Comparison of ENCODE assay signal across 9 mouse cellular contexts in the genomic region with DNA sequence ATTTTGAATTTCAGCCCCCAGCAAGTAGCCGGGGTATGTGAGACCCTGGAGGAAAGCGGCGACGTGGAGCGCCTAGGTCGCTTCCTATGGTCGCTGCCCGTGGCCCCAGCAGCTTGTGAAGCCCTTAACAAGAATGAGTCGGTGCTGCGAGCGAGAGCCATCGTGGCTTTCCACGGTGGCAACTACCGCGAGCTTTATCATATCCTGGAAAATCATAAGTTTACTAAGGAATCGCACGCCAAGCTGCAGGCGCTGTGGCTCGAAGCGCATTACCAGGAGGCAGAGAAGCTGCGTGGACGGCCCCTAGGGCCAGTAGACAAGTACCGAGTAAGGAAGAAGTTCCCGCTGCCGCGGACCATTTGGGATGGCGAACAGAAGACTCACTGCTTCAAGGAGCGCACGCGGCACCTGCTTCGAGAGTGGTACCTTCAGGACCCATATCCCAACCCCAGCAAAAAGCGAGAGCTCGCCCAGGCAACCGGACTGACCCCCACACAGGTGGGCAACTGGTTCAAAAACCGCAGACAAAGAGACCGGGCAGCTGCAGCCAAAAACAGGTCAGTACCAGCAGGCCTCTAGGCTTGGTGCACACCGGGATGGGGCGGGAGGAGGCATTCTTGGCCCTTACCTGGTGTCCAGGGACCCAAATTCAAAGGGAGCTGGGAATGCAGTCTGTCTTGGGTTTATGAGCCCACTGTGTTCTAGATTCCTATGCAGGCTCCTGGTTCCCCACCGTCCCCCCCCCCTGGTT. TPM values are rescaled to one million over a fixed set of nuclear protein-coding genes. Genes with fewer than 3 reads are reported as not detected.
A peak's percentile ranks its signal among the peaks of the same experiment; 100 is the strongest.
DNase-seq lines count a peak whose midpoint lies in the region; ATAC-seq and TF ChIP-seq lines count a peak whose summit lies in the region.
"Had no signal": no experiment of that assay in that cellular context is flagged by ENCODE, and none has a peak within 500 bp of the region (broad histone marks: within the 10 kb centered on the region; RNA-seq: fewer than 3 reads in every experiment).

A gene (minus strand): TSS at position 704 of the 751 bp plus-strand sequence.

- WGBS in lung, embryonic 16.5 days, result 1% methylated on average over 39 of the region's 39 CpGs
- 1% methylated on average over 39 of the region's 39 CpGs for WGBS in embryonic facial prominence, embryonic 12.5 days
- whole genome bisulfite sequencing in hindbrain, postnatal 0 days, result under 1% methylated on average over 39 of the region's 39 CpGs
- under 1% methylated on average over 39 of the region's 39 CpGs for WGBS in neural tube, embryonic 11.5 days

- peaks cover under 1% of the 10 kb centered on the region for H3K4me1 ChIP-seq in lung, embryonic 16.5 days (replicated peaks; ENCODE audit: control insufficient read depth, insufficient read depth, low read length)
- peaks cover 21% of the 10 kb centered on the region for H3K4me1 ChIP-seq in embryonic facial prominence, embryonic 12.5 days
- H3K4me1 ChIP-seq in hindbrain, postnatal 0 days (ENCODE audit: insufficient read depth, low read length), result no peaks in the 10 kb centered on the region
- peaks cover 2% of the 10 kb centered on the region; the same call in 1 of the 2 replicates for H3K4me1 ChIP-seq in neural tube, embryonic 11.5 days (ENCODE audit: control insufficient read depth, insufficient read depth, low read length)

- 0 out of 2 replicates have a peak within 1 kb of the TSS, but pooled peaks have one; percentile 2 for H3K4me3 ChIP-seq in lung, embryonic 16.5 days (ENCODE audit: low read length)
- peak within 1 kb of the TSS; percentile 31 for H3K4me3 ChIP-seq in embryonic facial prominence, embryonic 12.5 days
- H3K4me3 ChIP-seq in hindbrain, postnatal 0 days (ENCODE audit: low read length), result peak within 1 kb of the TSS; percentile 6; the same call in 1 of the 2 replicates
- H3K4me3 ChIP-seq in neural tube, embryonic 11.5 days (ENCODE audit: low read depth, low read length), result peak within 1 kb of the TSS; percentile 3; the same call in 1 of the 2 replicates

- H3K36me3 ChIP-seq in lung, embryonic 16.5 days (ENCODE audit: control insufficient read depth, insufficient read depth, low read length), result no peaks in the 10 kb centered on the region
- no peaks in the 10 kb centered on the region for H3K36me3 ChIP-seq in embryonic facial prominence, embryonic 12.5 days
- H3K36me3 ChIP-seq in hindbrain, postnatal 0 days (ENCODE audit: insufficient read depth, low read length), result no peaks in the 10 kb centered on the region
- H3K36me3 ChIP-seq in neural tube, embryonic 11.5 days (ENCODE audit: control insufficient read depth, insufficient read depth, low read length), result no peaks in the 10 kb centered on the region

- no peak within 1 kb of the TSS for H3K27ac ChIP-seq in lung, embryonic 16.5 days (ENCODE audit: low read length)
- H3K27ac ChIP-seq in embryonic facial prominence, embryonic 12.5 days, result peak within 1 kb of the TSS; percentile 30; the same call in 1 of the 2 replicates
- H3K27ac ChIP-seq in hindbrain, postnatal 0 days, result no peak within 1 kb of the TSS
- H3K27ac ChIP-seq in neural tube, embryonic 11.5 days (ENCODE audit: low read depth, low read length), result no peak within 1 kb of the TSS
- H3K27ac ChIP-seq: liver, embryonic 14.5 days had no signal

- H3K9ac ChIP-seq in lung, embryonic 16.5 days (ENCODE audit: low read length), result no peak within 1 kb of the TSS
- peak within 1 kb of the TSS; percentile 15 for H3K9ac ChIP-seq in embryonic facial prominence, embryonic 12.5 days
- no peak within 1 kb of the TSS for H3K9ac ChIP-seq in hindbrain, postnatal 0 days (replicated peaks; ENCODE audit: low read length)
- H3K9ac ChIP-seq in neural tube, embryonic 11.5 days (ENCODE audit: low read length), result no peak within 1 kb of the TSS
- H3K9ac ChIP-seq: liver, embryonic 14.5 days had no signal

- no peaks in the 10 kb centered on the region for H3K9me3 ChIP-seq in lung, embryonic 16.5 days (ENCODE audit: control insufficient read depth, low read length)
- no peaks in the 10 kb centered on the region for H3K9me3 ChIP-seq in embryonic facial prominence, embryonic 12.5 days
- H3K9me3 ChIP-seq in hindbrain, postnatal 0 days (ENCODE audit: low read length), result no peaks in the 10 kb centered on the region
- no peaks in the 10 kb centered on the region for H3K9me3 ChIP-seq in neural tube, embryonic 11.5 days (ENCODE audit: control insufficient read depth, low read length)

- peaks cover 93% of the 10 kb centered on the region for H3K27me3 ChIP-seq in lung, embryonic 16.5 days (ENCODE audit: control insufficient read depth, insufficient read depth, low read depth, low read length)
- H3K27me3 ChIP-seq in embryonic facial prominence, embryonic 12.5 days, result peaks cover 90% of the 10 kb centered on the region
- H3K27me3 ChIP-seq in hindbrain, postnatal 0 days (ENCODE audit: insufficient read depth, low read length), result peaks cover 83% of the 10 kb centered on the region
- H3K27me3 ChIP-seq in neural tube, embryonic 11.5 days (ENCODE audit: control insufficient read depth, insufficient read depth, low read length), result peaks cover 95% of the 10 kb centered on the region

- no peak for TF ChIP-seq CTCF in hindbrain, postnatal 0 days (IDR thresholded peaks at IDR 0.05; ENCODE audit: low read depth)

- ATAC-seq in lung, embryonic 16.5 days (ENCODE audit: low read depth), result no peak
- ATAC-seq in embryonic facial prominence, embryonic 12.5 days (ENCODE audit: insufficient number of reproducible peaks, insufficient read depth, low FRiP score, low TSS enrichment), result no peak
- ATAC-seq in hindbrain, postnatal 0 days, result no peak
- no peak for ATAC-seq in neural tube, embryonic 11.5 days (ENCODE audit: insufficient read depth, low FRiP score, low TSS enrichment)

- DNase-seq in lung, postnatal 14 days, result no peak
- DNase-seq in hindbrain, postnatal 0 days (ENCODE audit: low spot score), result no peak
- peak; percentile 56 for DNase-seq in neural tube, embryonic 11.5 days (ENCODE audit: low spot score)
- no peak for DNase-seq in kidney, postnatal 4 days
- DNase-seq in right cerebral cortex, postnatal 25 days, result no peak
- no peak for DNase-seq in layer of hippocampus, adult 11-12 months (ENCODE audit: low spot score)

- H3K4me2 ChIP-seq in lung, embryonic 16.5 days (ENCODE audit: low read depth, low read length), result no peak within 1 kb of the TSS
- peak within 1 kb of the TSS; percentile 52 for H3K4me2 ChIP-seq in embryonic facial prominence, embryonic 12.5 days (replicated peaks)
- H3K4me2 ChIP-seq in hindbrain, postnatal 0 days (ENCODE audit: low read depth, low read length), result peak within 1 kb of the TSS; percentile 16; the same call in 1 of the 2 replicates
- peak within 1 kb of the TSS; percentile 18; the same call in 1 of the 2 replicates for H3K4me2 ChIP-seq in neural tube, embryonic 11.5 days (ENCODE audit: low read depth)

RNA-seq across cellular contexts. Expression of the gene that starts here (rescaled TPM):
- polyA plus RNA-seq in lung, embryonic 16.5 days (2015; fragmentation: Nextera tagmentation; extraction: Ambion mirVana), result 0.50 and 1.2 TPM in 2 replicates
- polyA plus RNA-seq in embryonic facial prominence, embryonic 12.5 days (2016; fragmentation: Nextera tagmentation; extraction: Ambion mirVana), result 7.5 and 10.3 TPM in 2 replicates
- 1.7 and 3.7 TPM in 2 replicates for total RNA-seq in hindbrain, postnatal 0 days (2014; rRNA removed)
- 7.9 and 8.8 TPM in 2 replicates for polyA plus RNA-seq in hindbrain, postnatal 0 days (2015; fragmentation: Nextera tagmentation; extraction: Ambion mirVana)
- 1.9 and 2.6 TPM in 2 replicates for polyA plus RNA-seq in neural tube, embryonic 11.5 days (2014; fragmentation: Nextera tagmentation; extraction: Ambion mirVana)
